Mouse (Mus musculus): Measurements from ENCODE around the gene Spo11. TPM values are rescaled to one million over a fixed set of nuclear protein-coding genes. Genes with fewer than 3 reads are reported as not detected.

Spo11 gene
- polyA plus RNA-seq, 1 experiment = not detected

DNA sequence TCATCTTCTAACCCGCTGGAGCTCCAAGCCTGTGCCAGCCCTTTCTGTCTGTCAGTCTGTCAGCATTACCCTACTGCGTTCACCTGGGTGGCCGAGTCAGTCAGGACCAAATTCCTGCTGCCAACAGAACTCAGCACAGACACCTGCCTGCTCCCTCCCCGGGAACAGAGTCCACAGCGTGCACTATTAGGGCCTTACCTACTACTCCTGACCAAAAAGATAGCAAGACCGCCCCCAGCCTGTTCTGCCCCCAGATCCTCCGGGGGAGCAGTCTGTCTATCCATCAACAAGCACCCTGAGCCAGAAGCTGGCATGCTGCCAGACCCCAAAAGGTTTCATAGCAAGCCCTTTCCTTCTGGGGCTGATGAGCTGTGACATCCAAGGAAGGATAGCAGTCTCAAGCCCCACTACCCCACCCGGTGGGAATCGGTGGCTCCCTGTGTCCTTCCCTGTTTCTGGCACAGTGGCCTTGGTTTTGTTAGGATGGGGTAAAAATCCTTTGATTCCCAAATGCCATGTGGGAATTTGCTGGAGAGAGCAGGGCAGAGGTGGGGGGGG lies 27.3 kb upstream of the Spo11 start:
- Histone ChIP-seq H3ac (ENCODE audit: control insufficient read depth, insufficient read length, low read depth) (no peak overlapping the region), H3K79me3 (ENCODE audit: low read depth) (no peaks in the 10 kb centered on the region), H3K79me2 (ENCODE audit: control insufficient read depth, insufficient read depth) (no peaks in the 10 kb centered on the region), H3K27me3 (ENCODE audit: control insufficient read depth, insufficient read depth, insufficient read length) (peaks cover 8% of the 10 kb centered on the region), H3K4me3 (ENCODE audit: insufficient read depth, poor library complexity, severe bottlenecking) (no peak overlapping the region), H3K36me3 (ENCODE audit: control insufficient read depth, insufficient read depth) (no peaks in the 10 kb centered on the region)
- TF ChIP-seq CTCF (IDR thresholded peaks at IDR 0.05; ENCODE audit: control insufficient read depth, insufficient read depth, insufficient read length) (no peak), FOSL1 (IDR thresholded peaks at IDR 0.05; ENCODE audit: insufficient read depth, low read length, poor library complexity, severe bottlenecking) (no peak), MYOD1 (IDR thresholded peaks at IDR 0.05; ENCODE audit: control insufficient read depth, insufficient read length, low read depth) (no peak), MAX (IDR thresholded peaks at IDR 0.05) (no peak), MYOG (IDR thresholded peaks at IDR 0.05; ENCODE audit: control insufficient read depth, extremely low read depth, insufficient read length) (no peak), USF1 (IDR thresholded peaks at IDR 0.05; ENCODE audit: low read depth) (no peak), CEBPB (IDR thresholded peaks at IDR 0.05; ENCODE audit: low read depth) (no peak)

DNA sequence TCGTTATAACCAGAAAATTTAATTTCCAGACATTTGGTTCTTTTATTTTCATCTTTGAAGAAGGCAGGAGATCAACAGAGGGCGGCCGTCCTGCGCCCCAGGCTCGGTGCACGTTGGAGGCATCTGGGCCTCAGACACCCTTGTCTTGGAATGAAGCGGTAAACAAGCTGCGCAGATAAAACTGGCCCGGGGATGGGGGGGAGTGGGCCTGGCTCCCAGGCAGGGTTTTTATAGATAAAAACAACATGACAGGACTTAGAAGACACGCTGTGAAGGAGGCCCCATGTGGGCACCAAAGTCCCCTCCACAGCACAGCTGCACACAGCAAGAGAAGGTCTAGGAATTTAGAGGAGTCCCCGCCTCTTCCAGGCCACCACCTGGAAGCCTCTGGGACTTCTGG lies 26.8 kb upstream of the Spo11 start:
- Histone ChIP-seq H3K4me3 (ENCODE audit: insufficient read depth, poor library complexity, severe bottlenecking) (no peak overlapping the region), H3K36me3 (ENCODE audit: control insufficient read depth, insufficient read depth) (no peaks in the 10 kb centered on the region), H3K27me3 (ENCODE audit: control insufficient read depth, insufficient read depth, insufficient read length) (peaks cover 8% of the 10 kb centered on the region), H3K79me2 (ENCODE audit: control insufficient read depth, insufficient read depth) (no peaks in the 10 kb centered on the region), H3ac (ENCODE audit: control insufficient read depth, insufficient read length, low read depth) (no peak overlapping the region), H3K79me3 (ENCODE audit: low read depth) (no peaks in the 10 kb centered on the region)
- TF ChIP-seq FOSL1 (IDR thresholded peaks at IDR 0.05; ENCODE audit: insufficient read depth, low read length, poor library complexity, severe bottlenecking) = no peak
- no peak for TF ChIP-seq USF1 (IDR thresholded peaks at IDR 0.05; ENCODE audit: low read depth)
- TF ChIP-seq MYOG (IDR thresholded peaks at IDR 0.05; ENCODE audit: control insufficient read depth, extremely low read depth, insufficient read length) = no peak
- TF ChIP-seq MYOD1 (IDR thresholded peaks at IDR 0.05; ENCODE audit: control insufficient read depth, insufficient read length, low read depth) = no peak
- TF ChIP-seq CEBPB (IDR thresholded peaks at IDR 0.05; ENCODE audit: low read depth) = no peak
- TF ChIP-seq MAX (IDR thresholded peaks at IDR 0.05) = no peak
- no peak for TF ChIP-seq CTCF (IDR thresholded peaks at IDR 0.05; ENCODE audit: control insufficient read depth, insufficient read depth, insufficient read length)

DNA sequence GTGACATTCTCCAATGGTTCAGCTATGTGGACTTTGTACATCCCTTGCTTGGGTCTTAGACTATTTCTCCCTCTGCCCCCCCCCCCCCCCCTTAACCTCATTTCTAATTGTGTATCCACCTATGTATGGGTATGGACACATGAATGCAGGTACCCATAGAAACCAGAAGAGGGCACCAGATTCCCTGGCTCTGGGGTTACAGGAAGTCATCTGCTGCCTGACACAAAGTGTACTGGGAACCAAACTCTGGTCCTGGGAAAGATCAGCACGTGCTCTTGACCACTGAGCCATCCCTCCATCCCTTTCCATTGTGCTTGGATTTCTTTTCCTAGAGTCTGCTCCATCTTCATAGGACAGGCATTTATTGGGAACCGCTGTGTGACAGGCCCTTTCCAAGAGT lies 25.5 kb upstream of the Spo11 start:
- no peaks in the 10 kb centered on the region for H3K79me3 ChIP-seq (ENCODE audit: low read depth)
- no peaks in the 10 kb centered on the region for H3K36me3 ChIP-seq (ENCODE audit: control insufficient read depth, insufficient read depth)
- TF ChIP-seq CTCF (IDR thresholded peaks at IDR 0.05; ENCODE audit: control insufficient read depth, insufficient read depth, insufficient read length) (no peak), MAX (IDR thresholded peaks at IDR 0.05) (no peak), CEBPB (IDR thresholded peaks at IDR 0.05; ENCODE audit: low read depth) (no peak), FOSL1 (IDR thresholded peaks at IDR 0.05; ENCODE audit: insufficient read depth, low read length, poor library complexity, severe bottlenecking) (no peak), MYOD1 (IDR thresholded peaks at IDR 0.05; ENCODE audit: control insufficient read depth, insufficient read length, low read depth) (no peak), USF1 (IDR thresholded peaks at IDR 0.05; ENCODE audit: low read depth) (no peak), MYOG (IDR thresholded peaks at IDR 0.05; ENCODE audit: control insufficient read depth, extremely low read depth, insufficient read length) (no peak)
- no peaks in the 10 kb centered on the region for H3K79me2 ChIP-seq (ENCODE audit: control insufficient read depth, insufficient read depth)
- no peak overlapping the region for H3ac ChIP-seq (ENCODE audit: control insufficient read depth, insufficient read length, low read depth)
- H3K4me3 ChIP-seq (ENCODE audit: insufficient read depth, poor library complexity, severe bottlenecking) = no peak overlapping the region
- H3K27me3 ChIP-seq (ENCODE audit: control insufficient read depth, insufficient read depth, insufficient read length) = peaks cover 3% of the 10 kb centered on the region

DNA sequence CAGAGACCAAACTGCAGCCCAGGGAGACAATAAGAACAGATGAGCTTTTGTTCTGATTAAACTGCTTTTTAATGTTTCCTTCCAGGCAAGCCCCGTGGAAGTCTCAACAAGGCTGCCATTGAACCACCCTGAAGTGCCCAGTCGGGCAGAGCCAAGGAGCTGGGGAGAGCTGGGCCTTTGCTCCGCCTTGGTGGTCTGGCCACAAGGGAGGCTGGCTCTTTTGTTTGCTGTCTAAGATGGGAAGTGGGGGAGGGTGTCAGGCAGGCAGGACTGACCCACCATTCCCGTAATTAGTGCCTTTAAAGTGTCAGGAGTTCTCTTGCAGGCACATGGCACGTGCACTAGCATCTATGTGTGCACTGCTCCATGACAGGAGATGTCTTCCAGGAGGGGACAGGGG lies 18.9 kb upstream of the Spo11 start:
- no peaks in the 10 kb centered on the region for H3K79me3 ChIP-seq (ENCODE audit: low read depth)
- TF ChIP-seq CTCF (IDR thresholded peaks at IDR 0.05; ENCODE audit: control insufficient read depth, insufficient read depth, insufficient read length) = no peak
- no peak for TF ChIP-seq MYOG (IDR thresholded peaks at IDR 0.05; ENCODE audit: control insufficient read depth, extremely low read depth, insufficient read length)
- TF ChIP-seq CEBPB (IDR thresholded peaks at IDR 0.05; ENCODE audit: low read depth) = no peak
- TF ChIP-seq MAX (IDR thresholded peaks at IDR 0.05) = no peak
- TF ChIP-seq MYOD1 (IDR thresholded peaks at IDR 0.05; ENCODE audit: control insufficient read depth, insufficient read length, low read depth) = no peak
- no peak for TF ChIP-seq FOSL1 (IDR thresholded peaks at IDR 0.05; ENCODE audit: insufficient read depth, low read length, poor library complexity, severe bottlenecking)
- TF ChIP-seq USF1 (IDR thresholded peaks at IDR 0.05; ENCODE audit: low read depth) = no peak
- H3K27me3 ChIP-seq (ENCODE audit: control insufficient read depth, insufficient read depth, insufficient read length) = no peaks in the 10 kb centered on the region
- H3K36me3 ChIP-seq (ENCODE audit: control insufficient read depth, insufficient read depth) = no peaks in the 10 kb centered on the region
- H3K4me3 ChIP-seq (ENCODE audit: insufficient read depth, poor library complexity, severe bottlenecking) = no peak overlapping the region
- H3ac ChIP-seq (ENCODE audit: control insufficient read depth, insufficient read length, low read depth) = no peak overlapping the region
- no peaks in the 10 kb centered on the region for H3K79me2 ChIP-seq (ENCODE audit: control insufficient read depth, insufficient read depth)

DNA sequence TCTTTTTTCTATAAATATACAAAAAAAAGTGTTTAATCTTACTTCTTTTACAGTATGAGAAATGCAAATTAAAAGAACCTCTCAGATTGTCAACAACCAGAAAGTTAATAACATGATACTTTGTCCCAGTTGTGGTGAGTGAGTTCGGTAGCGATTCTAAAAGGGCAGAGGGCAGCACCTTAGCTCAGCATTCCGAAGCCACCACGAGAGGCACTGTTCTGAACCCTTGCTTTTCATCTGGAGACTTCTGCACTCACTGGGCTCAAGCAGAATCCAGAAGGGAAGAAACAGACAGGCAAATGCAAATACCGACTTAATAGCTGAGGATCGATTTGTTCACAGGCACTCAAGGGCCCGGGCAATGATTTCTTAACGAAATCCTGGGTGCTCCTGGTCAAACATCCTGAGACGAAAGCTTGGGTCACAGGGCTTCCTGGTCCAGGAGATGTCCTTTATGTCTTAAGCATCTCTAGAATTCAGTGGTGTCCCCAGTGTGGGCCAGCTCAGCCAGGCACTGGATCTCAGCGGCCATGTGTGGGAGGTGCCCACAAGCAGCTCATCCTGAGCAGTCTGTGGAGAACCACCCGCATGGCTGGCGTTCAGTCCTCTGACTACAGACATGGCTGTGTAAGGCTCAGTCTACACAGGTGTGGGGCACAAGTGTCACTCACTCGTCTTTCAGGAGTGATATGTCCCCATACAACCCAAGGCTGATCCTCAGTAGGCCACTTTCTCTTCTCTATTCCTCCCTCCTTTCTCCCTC lies 18.3 kb upstream of the Spo11 start:
- Histone ChIP-seq H3ac (ENCODE audit: control insufficient read depth, insufficient read length, low read depth) (no peak overlapping the region), H3K79me3 (ENCODE audit: low read depth) (no peaks in the 10 kb centered on the region), H3K36me3 (ENCODE audit: control insufficient read depth, insufficient read depth) (no peaks in the 10 kb centered on the region), H3K79me2 (ENCODE audit: control insufficient read depth, insufficient read depth) (no peaks in the 10 kb centered on the region), H3K4me3 (ENCODE audit: insufficient read depth, poor library complexity, severe bottlenecking) (no peak overlapping the region), H3K27me3 (ENCODE audit: control insufficient read depth, insufficient read depth, insufficient read length) (peaks cover 4% of the 10 kb centered on the region)
- no peak for TF ChIP-seq CEBPB (IDR thresholded peaks at IDR 0.05; ENCODE audit: low read depth)
- TF ChIP-seq USF1 (IDR thresholded peaks at IDR 0.05; ENCODE audit: low read depth) = no peak

All from C2C12 (cell line).